Mouse (Mus musculus) hindbrain, postnatal 0 days (tissue): ENCODE data around the gene Tjap1. TPM values are rescaled to one million over a fixed set of nuclear protein-coding genes. Genes with fewer than 3 reads are reported as not detected.
A peak's percentile ranks its signal among the peaks of the same experiment; 100 is the strongest.

Source experiments
- ATAC-seq: fragments of 200-750 bp; cut with Nextera tagmentation; 2 replicates; pipeline ENCODE4 v1.8.0; 2017; ENCODE audit warnings: mild to moderate bottlenecking, moderate TSS enrichment, moderate library complexity
- DNase-seq: peaks from one replicate; pipeline ENCODE4 v3.0.0-alpha.2; 2015; ENCODE audit warnings: low spot score
- H3K27ac ChIP-seq: fragments of 300-500 bp; sonication (generic); 2 replicates; pipeline ENCODE4 v1.5.1; 2014; ENCODE audit warnings: mild to moderate bottlenecking
- H3K27me3 ChIP-seq: fragments of 300-500 bp; sonication (generic); 2 replicates; pipeline ENCODE4 v1.6.1; 2014; ENCODE audit warnings: low read length, mixed read lengths; ENCODE audit not compliant: insufficient read depth
- H3K36me3 ChIP-seq: fragments of 300-500 bp; sonication (generic); 2 replicates; pipeline ENCODE4 v1.6.1; 2014; ENCODE audit warnings: low read length, mixed read lengths; ENCODE audit not compliant: insufficient read depth
- H3K4me1 ChIP-seq: fragments of 300-500 bp; sonication (generic); 2 replicates; pipeline ENCODE4 v1.6.1; 2014; ENCODE audit warnings: antibody characterized with exemption, low read length, mixed read lengths; ENCODE audit not compliant: insufficient read depth
- H3K4me2 ChIP-seq: fragments of 300-500 bp; sonication (generic); 2 replicates; pipeline ENCODE4 v1.6.1; 2014; ENCODE audit warnings: low read depth, mild to moderate bottlenecking, low read length, moderate library complexity, mixed read lengths
- H3K4me3 ChIP-seq: fragments of 300-500 bp; sonication (generic); 2 replicates; pipeline ENCODE4 v1.5.1; 2014; ENCODE audit warnings: low read length
- H3K9ac ChIP-seq: fragments of 300-500 bp; sonication (generic); replicated peaks from 2 replicates; pipeline ENCODE4 v1.6.1; 2014; ENCODE audit warnings: mild to moderate bottlenecking, low read length, moderate library complexity, mixed read lengths
- H3K9me3 ChIP-seq: fragments of 300-500 bp; sonication (generic); 2 replicates; pipeline ENCODE4 v1.6.1; 2016; ENCODE audit warnings: low read length, mixed read lengths
- CTCF ChIP-seq: IDR thresholded peaks from 2 replicates; pipeline ENCODE4 v1.5.1; 2016; ENCODE audit warnings: antibody characterized with exemption, control low read depth, low read depth
- WGBS: fragments of 180-500 bp; shearing (Covaris S2); extraction: QIAGEN DNeasy Blood & Tissue Kit; methylation state at CpG from one replicate; pipeline ENCODE4 v1.1.7; 2014; 5-methylcytosine and 5-hydroxymethylcytosine counted together
- polyA plus RNA-seq: library from polyadenylated mRNA; unstranded; fragments of >200 nt; fragmentation: Nextera tagmentation; extraction: Ambion mirVana; gene quantifications from 2 replicates; pipeline ENCODE4 v1.2.1, GENCODE M21; 2015
- total RNA-seq: library from RNA; depleted of rRNA; stranded (reverse); fragments of >200 nt; gene quantifications from 2 replicates; pipeline ENCODE4 v1.2.3, GENCODE M21; 2014

Tjap1 gene
- total and polyA plus RNA-seq, 2 experiments from 2014 or later: 19.9 to 43.3 TPM

DNA sequence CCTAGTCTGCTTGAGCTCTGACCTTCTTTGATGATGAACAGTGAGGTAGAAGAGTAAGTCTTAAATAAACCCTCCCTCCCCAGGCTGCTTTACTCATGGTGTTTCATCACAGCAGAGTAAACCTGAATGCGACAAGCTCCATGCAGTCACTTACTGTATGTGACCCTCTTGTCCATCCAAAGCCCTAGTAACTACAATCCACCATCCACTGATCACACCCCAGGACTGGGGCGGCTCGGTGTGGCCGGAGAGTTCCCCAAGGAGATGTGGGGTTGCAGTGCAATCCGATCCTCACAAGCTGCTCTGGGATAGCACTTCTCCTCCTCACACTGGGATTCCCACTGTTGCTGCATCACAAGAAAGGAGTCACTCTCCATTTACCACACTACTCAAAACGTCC is 8.4 kb downstream of the Tjap1 start:
- H3K9me3 ChIP-seq: no peaks in the 10 kb centered on the region
- no peak for ATAC-seq
- H3K36me3 ChIP-seq: peaks cover 4% of the 10 kb centered on the region; the same call in 1 of the 2 replicates
- H3K4me2 ChIP-seq: no peak overlapping the region
- H3K27me3 ChIP-seq: no peaks in the 10 kb centered on the region
- no peak overlapping the region for H3K4me3 ChIP-seq
- H3K9ac ChIP-seq: no peak overlapping the region
- no peak overlapping the region for H3K27ac ChIP-seq
- DNase-seq: no peak
- WGBS: 80% methylated on average over 6 of the region's 6 CpGs
- no peaks in the 10 kb centered on the region for H3K4me1 ChIP-seq
- TF ChIP-seq CTCF: no peak

GRCm38 (mm10) chr17:46273803-46274236 is 9.0 kb downstream of the Tjap1 start:
- Histone ChIP-seq H3K27ac (no peak overlapping the region), H3K36me3 (no peaks in the 10 kb centered on the region), H3K4me3 (no peak overlapping the region), H3K27me3 (no peaks in the 10 kb centered on the region), H3K9ac (no peak overlapping the region), H3K4me2 (no peak overlapping the region), H3K4me1 (no peaks in the 10 kb centered on the region), H3K9me3 (no peaks in the 10 kb centered on the region)
- ATAC-seq (no peak), DNase-seq (no peak)
- WGBS: 52% methylated on average over 1 of the region's 1 CpGs
- no peak for TF ChIP-seq CTCF

DNA sequence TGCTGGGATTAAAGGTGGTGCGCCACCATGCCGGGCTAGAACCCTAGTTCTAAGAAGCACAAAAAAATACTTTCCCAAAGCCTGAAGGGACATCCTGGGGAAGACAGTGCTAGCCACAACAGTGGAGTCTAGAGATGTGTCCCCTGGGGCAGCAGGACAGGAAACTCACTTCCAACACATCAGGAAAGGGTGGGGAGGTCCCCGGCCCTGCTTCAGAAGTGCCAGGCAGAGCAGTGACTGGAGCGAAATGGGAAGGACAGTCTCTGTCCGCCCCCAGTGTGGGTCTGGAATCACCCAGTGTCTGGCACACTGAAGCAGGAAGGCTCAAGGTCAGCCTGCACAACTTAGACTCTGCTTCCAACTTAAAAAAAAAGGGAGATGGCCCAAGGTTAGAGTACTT is 10.2 kb downstream of the Tjap1 start:
- Histone ChIP-seq H3K4me1 (no peaks in the 10 kb centered on the region), H3K27me3 (no peaks in the 10 kb centered on the region), H3K36me3 (no peaks in the 10 kb centered on the region), H3K4me2 (no peak overlapping the region), H3K9ac (no peak overlapping the region), H3K9me3 (no peaks in the 10 kb centered on the region), H3K4me3 (no peak overlapping the region), H3K27ac (no peak overlapping the region)
- no peak for TF ChIP-seq CTCF
- DNase-seq (no peak), ATAC-seq (no peak)
- 85% methylated on average over 5 of the region's 5 CpGs for WGBS

DNA sequence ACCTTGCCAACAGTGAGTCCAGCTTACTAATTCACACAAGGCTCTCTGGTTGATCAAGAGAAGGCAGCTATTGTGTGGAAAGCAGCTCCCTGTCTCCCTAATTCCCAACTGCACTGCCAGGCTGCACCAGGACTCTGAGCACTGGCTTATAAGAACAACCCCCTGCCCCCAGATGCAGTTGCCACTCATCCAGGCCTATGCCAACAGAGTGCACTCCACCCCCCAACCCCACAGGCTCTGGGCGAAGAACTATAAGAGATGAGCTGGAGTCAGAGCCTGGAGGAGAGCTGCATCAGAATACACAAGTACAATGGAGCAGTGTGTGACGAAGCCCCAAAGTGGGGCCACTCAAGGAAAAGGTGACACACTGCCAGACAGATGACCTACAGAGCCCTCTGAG is 10.8 kb downstream of the Tjap1 start:
- WGBS: 65% methylated on average over 2 of the region's 2 CpGs
- peak; percentile 55; the same call in 1 of the 2 replicates for ATAC-seq
- H3K9me3 ChIP-seq: no peaks in the 10 kb centered on the region
- H3K4me2 ChIP-seq: no peak overlapping the region
- H3K27me3 ChIP-seq: no peaks in the 10 kb centered on the region
- no peaks in the 10 kb centered on the region for H3K4me1 ChIP-seq
- no peaks in the 10 kb centered on the region for H3K36me3 ChIP-seq
- DNase-seq: no peak
- no peak for TF ChIP-seq CTCF
- no peak overlapping the region for H3K9ac ChIP-seq
- H3K4me3 ChIP-seq: no peak overlapping the region
- no peak overlapping the region for H3K27ac ChIP-seq

GRCm38 (mm10) chr17:46269771-46270534 is 12.9 kb downstream of the Tjap1 start:
- no peak overlapping the region for H3K27ac ChIP-seq
- no peak overlapping the region for H3K4me2 ChIP-seq
- 74% methylated on average over 19 of the region's 19 CpGs for WGBS
- no peak for TF ChIP-seq CTCF
- no peaks in the 10 kb centered on the region for H3K4me1 ChIP-seq
- no peak overlapping the region for H3K9ac ChIP-seq
- no peaks in the 10 kb centered on the region for H3K27me3 ChIP-seq
- no peaks in the 10 kb centered on the region for H3K36me3 ChIP-seq
- no peak for DNase-seq
- H3K9me3 ChIP-seq: no peaks in the 10 kb centered on the region
- ATAC-seq: no peak; the same call in 1 of the 2 replicates
- H3K4me3 ChIP-seq: no peak overlapping the region

GRCm38 (mm10) chr17:46268026-46268720 is 14.7 kb downstream of the Tjap1 start:
- no peak for ATAC-seq
- H3K27ac ChIP-seq: no peak overlapping the region
- no peak overlapping the region for H3K9ac ChIP-seq
- no peaks in the 10 kb centered on the region for H3K27me3 ChIP-seq
- H3K4me2 ChIP-seq: no peak overlapping the region
- no peak for DNase-seq
- no peaks in the 10 kb centered on the region for H3K4me1 ChIP-seq
- peaks cover 11% of the 10 kb centered on the region; the same call in 1 of the 2 replicates for H3K36me3 ChIP-seq
- no peaks in the 10 kb centered on the region for H3K9me3 ChIP-seq
- TF ChIP-seq CTCF: no peak
- 81% methylated on average over 10 of the region's 10 CpGs for WGBS
- no peak overlapping the region for H3K4me3 ChIP-seq

- Histone ChIP-seq H3K9ac (no peak overlapping the region), H3K4me2 (no peak overlapping the region), H3K36me3 (peaks cover 17% of the 10 kb centered on the region; the same call in 1 of the 2 replicates), H3K4me3 (no peak overlapping the region), H3K4me1 (no peaks in the 10 kb centered on the region), H3K27ac (no peak overlapping the region), H3K9me3 (no peaks in the 10 kb centered on the region), H3K27me3 (no peaks in the 10 kb centered on the region)
- WGBS: 92% methylated on average over 7 of the region's 7 CpGs
- ATAC-seq (no peak), DNase-seq (no peak)
- no peak for TF ChIP-seq CTCF
Measured at GRCm38 (mm10) chr17:46267511-46267910, 15.3 kb downstream of the Tjap1 start.
